Mouse (Mus musculus) heart, adult 8-10 months (tissue): ENCODE measurements around the gene Hrct1. TPM values are rescaled to one million over a fixed set of nuclear protein-coding genes. Genes with fewer than 3 reads are reported as not detected.

Experiments
- DNase-seq: peaks from one replicate; pipeline ENCODE4 v3.0.0; 2022; ENCODE audit warnings: low spot score
- total RNA-seq, 4 experiments: library from RNA; stranded (reverse); gene quantifications; 2 replicates each; pipeline ENCODE4 v1.2.4; 2022

The Hrct1 gene
- total RNA-seq: 1 to 10 TPM; 3.0 to 4.4 (median 4.3) TPM

DNA sequence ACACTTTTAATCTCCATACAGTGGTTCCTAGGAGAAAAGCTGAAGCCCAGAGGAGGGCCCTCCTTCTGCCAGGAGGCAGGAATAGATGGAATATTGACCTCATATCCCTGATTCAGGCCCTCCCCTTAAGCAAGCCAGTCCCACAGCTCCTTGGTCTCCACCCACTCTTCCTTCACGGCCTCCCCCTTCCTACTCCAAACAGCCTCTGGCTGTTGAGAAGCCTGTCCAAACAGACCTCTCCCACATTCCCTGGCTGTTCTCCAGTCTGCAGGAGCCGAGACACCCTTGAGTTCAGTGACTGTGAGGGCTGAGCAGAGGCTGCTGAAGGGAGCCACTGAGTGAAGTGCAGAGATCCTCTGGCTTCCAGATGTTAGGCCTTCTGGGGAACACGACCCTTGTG is at the start of gene Hrct1:
Hrct1 (plus strand) TSS at position 194 of the 400 bp plus-strand sequence.
- peak; percentile 94 for DNase-seq

DNA sequence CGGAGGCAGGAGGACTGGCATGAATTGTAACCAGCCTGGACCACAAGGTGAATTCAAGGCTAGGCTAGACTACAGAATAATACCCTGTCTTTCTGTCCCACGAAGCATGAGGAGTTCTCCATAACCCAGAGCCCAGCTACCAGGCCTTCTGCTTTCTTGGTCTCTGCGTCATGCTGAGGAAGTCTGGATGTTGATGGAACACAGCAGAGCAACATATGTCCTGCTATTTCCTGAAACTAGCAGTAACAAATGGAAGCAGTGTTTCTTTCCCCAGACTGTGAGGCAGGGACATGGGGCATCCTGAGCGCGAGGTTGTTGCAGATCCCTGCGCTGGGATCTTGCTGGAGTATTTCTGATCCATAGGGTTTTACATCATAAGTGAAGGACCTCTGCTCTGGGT is 48.4 kb upstream of the Hrct1 start:
- DNase-seq: no peak

DNA sequence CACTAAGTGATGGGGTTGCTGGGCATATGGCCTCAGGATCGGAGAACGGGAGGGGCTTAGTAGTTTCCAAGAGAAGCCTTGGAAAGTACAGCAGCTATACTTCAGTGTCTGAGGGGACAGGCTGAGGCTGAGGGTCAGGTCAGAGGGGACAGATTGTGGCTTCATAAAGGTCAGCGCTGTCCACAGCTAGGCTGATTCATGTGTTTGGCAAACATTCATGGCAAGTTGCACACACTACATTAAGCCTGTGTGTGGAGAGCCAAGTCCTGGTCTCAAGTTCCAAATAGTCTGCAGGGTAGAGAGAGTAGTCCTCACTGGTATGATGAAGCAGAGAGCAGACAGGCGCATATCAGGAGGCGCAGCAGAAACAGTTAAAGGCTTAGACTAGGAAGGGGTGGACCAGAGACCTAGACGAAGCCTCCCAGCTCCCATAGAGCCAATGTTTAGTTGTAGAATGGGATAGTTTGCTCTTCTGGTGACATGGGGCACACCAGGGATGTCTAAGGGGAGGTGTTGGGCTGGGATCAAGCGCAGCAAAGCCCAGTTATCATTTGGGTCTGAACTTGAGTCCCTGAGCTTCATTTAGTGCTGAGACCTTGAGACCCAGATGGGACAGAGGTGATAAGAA is 47.5 kb upstream of the Hrct1 start:
- no peak for DNase-seq

DNA sequence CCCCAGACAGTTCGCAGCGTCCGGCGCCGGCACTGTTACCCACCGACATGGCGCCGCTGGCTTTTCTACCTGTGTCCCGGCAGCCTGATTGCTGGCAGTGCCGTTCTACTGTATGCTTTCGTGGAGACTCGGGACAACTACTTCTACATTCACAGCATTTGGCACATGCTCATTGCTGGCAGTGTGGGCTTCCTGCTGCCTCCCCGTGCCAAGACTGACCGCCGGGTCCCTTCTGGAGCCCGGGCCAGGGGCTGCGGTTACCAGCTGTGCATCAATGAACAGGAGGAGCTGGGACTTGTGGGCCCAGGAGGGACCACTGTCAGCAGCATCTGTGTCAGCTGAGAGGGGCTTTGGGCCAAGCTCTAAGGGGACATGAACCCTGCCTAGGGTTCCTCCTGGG is 37.0 kb upstream of the Hrct1 start:
- no peak for DNase-seq

- DNase-seq: no peak
Measured at GRCm38 (mm10) chr4:43691026-43691425, 36.0 kb upstream of the Hrct1 start.

GRCm38 (mm10) chr4:43693806-43694241 is 33.2 kb upstream of the Hrct1 start:
- peak; percentile 19 for DNase-seq

GRCm38 (mm10) chr4:43694439-43695248 is 32.3 kb upstream of the Hrct1 start:
- no peak for DNase-seq

DNA sequence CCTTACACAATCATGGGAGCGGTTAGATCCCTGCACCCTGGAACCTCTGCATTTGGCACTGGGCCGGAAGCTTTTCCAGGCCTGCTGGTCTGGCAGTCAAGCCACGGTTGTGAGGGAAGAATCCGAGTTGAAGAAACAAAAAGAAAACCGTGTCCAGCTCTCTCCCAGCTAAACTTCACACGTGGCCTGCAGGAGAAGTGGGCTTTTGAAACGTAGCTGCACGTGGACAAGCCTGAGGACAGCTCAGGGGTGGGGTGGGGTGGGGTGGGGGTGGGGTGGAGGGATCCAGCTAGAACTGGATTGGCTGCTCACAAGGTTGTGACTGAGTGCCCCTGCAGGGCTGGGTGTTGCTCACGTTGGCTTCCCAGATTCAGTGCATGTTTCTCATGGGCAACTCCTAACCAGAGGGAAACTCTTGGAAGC is 31.7 kb upstream of the Hrct1 start:
- peak; percentile 32 for DNase-seq

- DNase-seq: no peak
Measured at GRCm38 (mm10) chr4:43696561-43696960, 30.4 kb upstream of the Hrct1 start.

DNA sequence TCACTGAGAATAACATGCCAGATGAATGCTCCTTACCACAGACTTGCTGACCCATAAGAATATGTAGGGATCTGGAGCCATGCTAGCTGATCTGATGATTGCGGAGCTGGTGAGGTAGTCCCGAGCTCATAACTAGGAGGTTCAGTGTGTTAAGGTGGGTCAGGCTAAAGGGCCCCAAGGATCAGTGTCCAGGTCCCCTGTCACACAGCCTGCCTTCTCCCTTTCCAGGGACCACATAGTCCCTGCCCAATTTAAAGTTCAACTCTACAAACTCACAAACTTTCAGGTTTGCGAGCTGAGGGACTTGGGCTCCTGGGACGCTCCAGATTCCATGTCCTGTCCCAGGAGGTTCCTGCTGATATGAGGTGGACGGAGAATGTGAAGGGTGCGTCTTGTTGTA is 26.3 kb upstream of the Hrct1 start, which contains the start of gene Olfr70:
Olfr70 (minus strand) TSS at position 101 of the 400 bp plus-strand sequence.
- no peak for DNase-seq

DNA sequence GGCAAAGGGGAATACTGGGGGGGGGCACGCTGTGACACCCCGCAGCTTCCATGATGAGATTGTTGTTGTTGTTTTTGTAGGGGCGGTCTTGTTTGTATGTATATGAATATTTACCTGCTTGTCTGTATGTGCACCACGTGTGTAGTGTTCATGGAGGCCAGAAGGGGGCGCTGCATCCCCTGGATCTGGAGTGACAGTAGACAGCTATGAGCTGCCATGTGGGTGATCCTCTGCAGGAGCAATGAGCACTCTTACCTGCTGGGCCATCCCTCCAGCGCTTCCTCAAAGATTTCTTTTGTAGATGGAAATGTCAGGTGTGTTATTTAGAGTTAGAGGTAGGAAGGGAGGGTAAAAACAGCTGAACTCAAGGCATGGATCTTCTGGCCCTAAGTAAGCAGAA is 23.5 kb upstream of the Hrct1 start:
- DNase-seq: no peak

DNA sequence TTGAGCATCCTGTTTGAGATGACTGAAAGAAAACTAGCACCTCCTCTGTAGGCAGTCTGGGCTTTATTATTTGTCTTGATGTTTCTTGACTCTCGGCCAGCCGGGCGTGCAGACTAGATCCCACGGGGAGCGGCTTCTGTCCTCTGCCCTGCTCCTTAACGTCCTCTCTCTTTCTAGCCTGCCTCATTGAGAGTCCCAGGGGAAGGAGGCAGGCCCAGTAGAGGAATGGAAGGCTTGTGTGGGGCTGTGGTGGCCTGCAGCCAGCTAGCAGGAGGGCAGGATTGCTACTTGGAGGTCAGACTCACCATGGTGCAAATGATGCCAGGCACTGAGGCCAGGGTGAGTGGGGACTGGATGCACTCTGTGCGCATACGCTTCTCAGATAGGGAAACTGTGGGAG is 23.1 kb upstream of the Hrct1 start:
- peak; percentile 11 for DNase-seq

GRCm38 (mm10) chr4:43705991-43706390 is 21.0 kb upstream of the Hrct1 start:
- DNase-seq: no peak

DNA sequence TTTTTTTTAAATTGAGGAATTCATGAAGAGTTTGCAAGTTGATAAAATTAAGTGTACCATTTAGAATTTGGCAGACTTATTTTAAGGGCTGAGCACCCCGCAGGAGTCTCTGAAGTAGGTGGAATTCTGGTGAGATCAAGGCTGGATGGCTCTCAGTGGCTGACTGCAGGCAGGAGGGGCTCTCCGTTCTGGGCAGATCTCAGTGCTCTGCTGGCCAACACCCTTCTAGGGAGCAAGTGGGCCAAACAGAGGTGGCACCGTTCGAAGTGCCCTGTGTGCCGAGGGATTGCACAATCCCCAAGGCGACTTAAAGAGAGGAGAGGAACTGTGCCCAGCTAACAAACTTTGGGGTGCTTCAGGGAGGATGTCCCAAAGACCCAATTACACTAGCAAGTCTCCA is 17.1 kb upstream of the Hrct1 start, which contains the start of gene Olfr71:
Olfr71 (minus strand) TSS at position 387 of the 400 bp plus-strand sequence.
- DNase-seq: no peak

DNA sequence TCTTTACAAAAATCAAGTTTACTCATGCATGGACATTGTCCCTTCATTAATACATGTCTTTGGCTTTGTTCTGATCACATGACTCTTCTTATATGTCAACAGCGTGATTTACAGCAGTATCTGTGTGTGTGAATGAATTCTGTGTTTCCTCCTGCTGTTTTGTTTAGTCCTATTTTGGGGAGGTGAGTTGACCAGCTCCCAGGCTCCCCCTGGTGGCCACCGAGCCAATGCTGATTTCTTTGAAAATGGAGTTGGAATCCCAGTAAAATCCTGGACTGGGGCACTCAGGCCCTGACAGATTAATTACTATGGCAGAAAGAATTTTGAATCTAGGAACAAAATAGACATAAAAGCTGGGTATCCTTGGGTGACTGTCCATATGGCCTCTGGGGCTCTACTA is 15.2 kb upstream of the Hrct1 start:
- peak; percentile 80 for DNase-seq

- DNase-seq: no peak
Measured at GRCm38 (mm10) chr4:43713652-43714219, 13.3 kb upstream of the Hrct1 start.

- DNase-seq: no peak
Measured at GRCm38 (mm10) chr4:43720491-43721228, 6.3 kb upstream of the Hrct1 start.

GRCm38 (mm10) chr4:43722191-43722590 is 4.8 kb upstream of the Hrct1 start:
- DNase-seq: no peak

- DNase-seq: peak; percentile 63
Measured at GRCm38 (mm10) chr4:43724764-43725163, 2.2 kb upstream of the Hrct1 start.

DNA sequence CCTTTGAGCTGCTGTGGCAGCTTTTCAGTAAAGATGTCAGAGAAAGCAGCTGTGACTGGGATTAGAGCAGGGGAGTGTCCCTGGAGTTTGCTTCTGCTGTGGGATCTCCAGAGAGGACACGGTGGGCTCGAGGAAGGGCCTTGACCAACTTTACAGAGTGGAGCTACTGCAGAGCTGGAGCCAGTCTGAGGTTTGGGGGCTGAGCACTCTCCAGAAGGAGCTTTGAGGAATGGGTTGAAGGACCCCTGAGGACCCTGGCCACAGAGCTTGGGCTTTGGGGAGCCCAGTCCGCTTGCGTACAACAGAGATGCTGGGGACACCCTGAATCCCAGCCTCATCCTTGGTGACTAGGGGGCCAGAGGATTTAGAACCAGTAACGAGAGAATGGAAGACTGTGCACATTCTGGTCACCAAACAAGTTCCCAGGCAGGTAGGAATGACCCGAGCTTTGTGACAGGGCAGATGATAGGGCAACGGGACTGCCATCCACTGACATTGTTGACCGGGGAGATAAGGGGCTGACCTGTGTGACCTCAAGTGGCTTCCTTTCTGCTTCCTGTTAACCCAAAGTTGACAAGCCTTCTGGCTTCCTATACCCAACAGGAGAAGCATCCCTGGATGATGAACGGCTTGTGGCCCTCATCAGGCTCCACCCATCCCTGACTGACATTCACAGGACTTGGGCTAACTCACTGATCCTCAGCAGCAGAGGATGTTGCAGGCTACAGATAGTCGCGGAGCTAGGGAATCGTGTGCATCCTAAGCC is 577 bp upstream of the Hrct1 start:
- DNase-seq: no peak
